Mouse (Mus musculus) adrenal gland (tissue): ENCODE measurements at regions not wholly inside any gene's neighbourhood (a gene's known extent, or its start where the extent isn't known, plus 50 kb on each side); places are given as distances from the start of the nearest gene placed in this dataset.

Experiments used
- intact Hi-C: fragments of 180-260 bp; cut with DNase I; formaldehyde crosslinking; loops from one replicate; pipeline ENCODE4 v1.15.1; 2025

DNA sequence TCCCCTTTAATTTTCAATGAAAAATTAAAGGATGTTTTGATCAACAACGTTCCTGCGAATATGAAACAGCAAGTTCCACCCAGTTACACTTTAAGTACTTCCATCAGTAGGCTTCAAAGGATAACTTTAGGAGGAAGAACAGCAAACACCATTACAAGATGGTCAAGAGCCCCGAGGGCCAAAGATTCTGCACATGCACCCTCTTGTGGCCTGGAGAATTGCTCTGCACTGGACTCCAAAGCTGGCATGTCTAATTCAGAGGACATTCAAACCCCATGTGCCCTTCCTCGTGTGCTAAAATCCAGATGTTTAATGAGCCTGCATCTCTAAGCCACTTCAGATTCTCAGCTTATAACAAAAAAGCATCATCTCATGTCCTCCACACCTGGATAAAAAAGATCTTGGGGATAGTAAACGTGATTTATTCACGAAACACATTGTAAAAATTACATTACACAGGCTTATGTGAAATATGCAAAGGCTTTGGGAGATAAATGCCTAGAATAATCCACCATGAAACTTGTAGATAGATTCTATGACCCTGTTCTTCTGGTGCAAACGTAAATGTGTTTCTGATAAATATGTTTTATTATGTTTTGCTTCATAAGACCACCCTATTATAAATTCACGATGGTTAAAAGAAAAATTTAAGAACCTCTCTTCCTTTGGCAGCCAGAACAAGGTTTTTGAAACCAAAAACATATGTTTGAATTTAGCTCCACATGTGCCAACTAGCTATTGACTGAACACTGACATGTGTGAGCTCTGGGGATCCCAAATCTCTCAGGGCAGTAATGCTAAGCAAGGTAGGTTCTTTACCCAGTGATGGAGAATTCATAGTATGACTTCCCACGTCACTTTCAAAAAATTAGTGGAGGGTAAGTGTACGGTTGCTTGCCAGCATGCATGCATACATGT lies 100.6 kb upstream of the Rfx3 start:
- intact Hi-C loops = no loop called here

DNA sequence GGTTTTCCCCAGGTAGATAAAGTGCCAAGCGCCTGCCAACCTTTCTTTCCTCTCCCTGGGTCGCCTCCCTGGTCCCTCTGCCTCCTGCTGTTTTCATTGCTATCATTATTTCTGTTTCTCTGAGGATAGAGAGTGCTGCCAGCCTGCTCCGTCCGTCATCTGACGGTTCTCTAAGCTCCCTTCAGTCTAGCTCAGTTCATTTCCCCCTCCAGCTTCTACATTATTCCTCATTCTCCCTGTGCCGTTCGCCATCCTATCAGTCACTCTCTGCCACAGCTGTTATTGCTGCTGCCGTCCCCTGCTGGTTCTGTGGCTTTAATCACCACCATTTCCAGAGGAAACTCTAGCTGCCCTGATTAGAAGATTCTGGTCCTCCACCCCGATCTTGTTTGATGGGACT lies 84.7 kb upstream of the Rfx3 start:
- intact Hi-C loops = no loop called here

DNA sequence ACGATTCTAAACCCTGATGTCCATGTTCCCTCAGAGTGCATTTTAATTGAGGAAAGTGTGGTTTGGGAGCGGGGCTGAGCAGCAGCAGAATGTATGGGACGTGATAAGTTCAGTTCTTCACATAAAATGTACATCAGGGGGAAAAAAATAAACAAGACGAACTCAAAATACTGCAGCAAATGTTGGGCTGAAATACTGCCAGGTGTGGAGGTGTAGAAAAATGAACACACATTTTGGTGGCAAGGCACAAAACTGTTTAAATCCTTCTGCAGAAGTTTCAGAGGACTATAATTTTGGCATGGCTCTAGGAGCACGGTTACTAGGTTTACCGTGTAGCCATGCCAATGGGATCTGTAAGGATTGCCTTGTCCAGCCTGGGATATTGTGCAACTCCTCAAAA lies 81.3 kb upstream of the Rfx3 start:
- intact Hi-C loops = no loop called here

DNA sequence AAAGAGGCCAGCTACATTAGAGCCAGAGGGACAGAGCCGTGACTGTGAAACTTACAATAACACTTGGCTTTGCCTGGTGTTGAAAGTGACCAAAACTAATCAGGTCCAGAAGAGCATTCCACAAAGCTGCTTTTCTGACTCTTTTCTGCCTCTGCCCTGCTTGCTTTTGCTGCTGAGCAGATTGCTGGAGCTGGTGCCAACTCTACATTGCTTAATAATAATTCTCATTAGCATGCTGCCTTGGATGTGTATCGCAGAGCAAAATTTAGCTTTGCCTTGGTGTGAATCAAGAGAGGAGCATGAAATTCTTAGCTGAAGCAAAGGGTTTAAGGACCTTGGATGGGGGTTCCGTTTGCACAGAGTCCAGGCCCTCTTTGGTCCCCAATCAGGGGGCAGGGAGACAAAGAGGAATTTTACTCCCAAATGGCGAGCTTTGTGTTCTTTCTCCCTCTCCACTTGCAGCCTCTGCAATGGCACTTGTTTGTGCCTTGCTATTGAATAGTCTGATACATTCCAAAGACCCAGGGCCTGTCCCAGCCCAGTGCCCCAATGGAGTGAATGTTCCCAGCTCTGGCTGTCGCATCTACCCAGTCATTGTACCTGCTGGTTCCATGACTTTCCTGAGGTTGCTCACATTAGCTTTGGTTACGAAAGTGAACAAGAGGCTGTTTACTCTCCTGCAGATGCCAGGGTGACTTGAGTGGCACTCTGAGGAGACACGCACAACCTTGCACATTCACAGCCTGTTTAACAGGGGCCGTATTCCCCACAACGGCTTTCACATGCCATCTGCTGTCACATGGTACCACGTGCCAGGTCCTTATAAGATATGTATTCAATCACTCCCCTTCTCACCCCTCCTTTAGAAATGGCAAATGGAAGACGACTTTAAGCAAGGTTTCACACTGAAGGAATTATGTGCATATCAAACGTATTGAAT lies 76.9 kb upstream of the Rfx3 start:
- intact Hi-C loops = no loop called here

DNA sequence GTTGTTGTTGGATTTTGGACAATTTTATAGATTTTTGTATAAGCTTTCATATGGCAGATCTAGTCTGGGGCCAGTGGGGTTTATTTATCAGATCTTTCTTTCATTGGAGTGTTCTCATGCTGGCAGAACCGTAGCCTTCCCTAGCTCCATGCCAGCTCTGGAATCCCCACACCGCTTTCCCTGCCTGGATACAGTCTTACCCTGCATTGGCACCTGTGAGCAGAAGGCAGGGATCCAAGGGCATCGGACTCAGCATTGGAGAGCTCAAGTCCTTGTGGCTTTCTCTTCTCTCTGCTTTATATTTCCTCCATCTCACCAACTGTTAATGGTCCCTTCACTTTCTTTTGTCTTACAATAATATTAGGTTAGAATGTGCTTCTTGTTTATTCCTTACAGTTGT lies 59.4 kb upstream of the Rfx3 start:
- intact Hi-C loops = no loop called here
